Mouse (Mus musculus) G1E (cell line): ENCODE data around the gene Adpgk. TPM values are rescaled to one million over a fixed set of nuclear protein-coding genes. Genes with fewer than 3 reads are reported as not detected.

Experiments used
- ATAC-seq: 2 replicates; pipeline ENCODE4 v1.8.0; 2016; ENCODE audit warnings: mild to moderate bottlenecking; ENCODE audit not compliant: insufficient number of reproducible peaks, poor library complexity, low FRiP score, severe bottlenecking; ENCODE audit errors: extremely low read depth
- DNase-seq: peaks from one replicate; pipeline ENCODE4 v3.0.0; 2012; ENCODE audit warnings: low spot score
- H3K27me3 ChIP-seq: 2 replicates; pipeline ENCODE4 v1.6.1; 2012; ENCODE audit warnings: mild to moderate bottlenecking, low read length, inconsistent platforms; ENCODE audit not compliant: insufficient read depth
- H3K36me3 ChIP-seq: replicated peaks from 2 replicates; pipeline ENCODE3; 2012; ENCODE audit warnings: mild to moderate bottlenecking, inconsistent platforms
- H3K4me1 ChIP-seq: 2 replicates; pipeline ENCODE4 v1.6.1; 2012; ENCODE audit warnings: low read depth, low read length, inconsistent platforms, mixed read lengths; ENCODE audit not compliant: insufficient read depth
- H3K4me3 ChIP-seq: 2 replicates; pipeline ENCODE4 v1.5.1; 2012; ENCODE audit warnings: low read depth, mild to moderate bottlenecking, inconsistent platforms, low read length, moderate library complexity, mixed read lengths
- H3K9me3 ChIP-seq: replicated peaks from 2 replicates; pipeline ENCODE4 v1.6.1; 2012; ENCODE audit warnings: inconsistent platforms
- CTCF ChIP-seq: IDR thresholded peaks from 2 replicates; pipeline ENCODE4 v1.5.1; 2012; ENCODE audit warnings: low read depth, low read length, inconsistent platforms, mixed read lengths
- GATA1 ChIP-seq: IDR thresholded peaks from 2 replicates; pipeline ENCODE4 v1.6.1; 2012; ENCODE audit warnings: borderline replicate concordance, low read length, inconsistent platforms, mixed read lengths
- GATA2 ChIP-seq: IDR thresholded peaks from 2 replicates; pipeline ENCODE4 v1.6.1; 2012; ENCODE audit warnings: low read depth, low read length, inconsistent platforms, borderline replicate concordance
- POLR2AphosphoS5 ChIP-seq: IDR thresholded peaks from 2 replicates; pipeline ENCODE4 v1.6.1; 2012; ENCODE audit warnings: low read depth, low read length, inconsistent platforms; ENCODE audit not compliant: insufficient replicate concordance
- TAL1 ChIP-seq: conservative IDR thresholded peaks from 2 replicates; pipeline ENCODE4 v1.6.1; 2012; ENCODE audit warnings: low read depth, low read length, inconsistent platforms, mixed read lengths
- polyA plus RNA-seq: library from polyadenylated mRNA; stranded (reverse); fragments of >175 nt; gene quantifications from 2 replicates; pipeline ENCODE4 v1.2.3, GENCODE M21; 2012
- total RNA-seq, 2 experiments: library from RNA; stranded (forward) in 1 of 2; stranded (reverse) in 1 of 2; fragments of 200-1000 nt in 1 of 2; fragments of >200 nt in 1 of 2; fragmentation: Nextera tagmentation in 1 of 2; gene quantifications; 2 replicates each; pipeline ENCODE4 v1.2.3; 2014 to 2017

Gene Adpgk
- total and polyA plus RNA-seq, 3 experiments = 4.8 to 60.2 (median 25.1) TPM

DNA sequence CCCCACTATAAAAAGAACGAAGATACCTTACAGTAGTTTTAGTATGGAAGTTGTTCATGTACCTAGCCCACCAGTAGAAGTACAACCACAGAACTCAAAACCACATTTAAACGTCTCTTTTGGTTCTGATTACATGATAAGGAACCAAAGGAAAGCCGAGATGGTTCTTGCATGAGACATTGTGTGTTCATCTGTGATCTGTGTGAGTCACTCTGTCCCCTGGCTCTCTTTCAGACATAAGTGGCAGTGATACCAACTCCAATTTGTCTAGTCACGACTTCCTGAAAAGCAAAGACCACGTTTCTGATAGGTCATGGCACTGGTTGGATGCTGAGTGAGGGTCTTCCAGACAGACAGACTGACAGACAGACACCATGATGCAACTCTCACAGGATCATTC lies 77.9 kb downstream of the Adpgk start:
- Histone ChIP-seq H3K27me3 (peaks cover 15% of the 10 kb centered on the region), H3K36me3 (no peaks in the 10 kb centered on the region), H3K9me3 (peaks cover 22% of the 10 kb centered on the region), H3K4me1 (0 out of 2 replicates have a peak, but pooled peaks cover 2% of the 10 kb centered on the region), H3K4me3 (no peak overlapping the region)
- DNase-seq (no peak), ATAC-seq (no peak)
- no peak for TF ChIP-seq GATA2
- TF ChIP-seq POLR2AphosphoS5 = no peak
- no peak for TF ChIP-seq CTCF
- TF ChIP-seq TAL1 = no peak
- TF ChIP-seq GATA1 = no peak

- Histone ChIP-seq H3K36me3 (no peaks in the 10 kb centered on the region), H3K9me3 (peaks cover 23% of the 10 kb centered on the region), H3K27me3 (peaks cover 15% of the 10 kb centered on the region), H3K4me1 (0 out of 2 replicates have a peak, but pooled peaks cover 2% of the 10 kb centered on the region), H3K4me3 (no peak overlapping the region)
- no peak for ATAC-seq
- TF ChIP-seq POLR2AphosphoS5 (no peak), TAL1 (no peak), GATA2 (no peak), CTCF (no peak), GATA1 (no peak)
- DNase-seq = no peak
These were observed 78.3 kb downstream of the Adpgk start for GRCm38 (mm10) chr9:59369646-59370045.

Other genes starting within 250 kb of the Adpgk start
- 11.8 and 14.7 TPM in 2 replicates for gene Bbs4, start 62.0 kb downstream of the Adpgk start, total RNA-seq (2014; fragmentation: Nextera tagmentation)
- gene Bbs4, start 62.0 kb downstream of the Adpgk start, total RNA-seq (2017) = 12.1 and 14.3 TPM in 2 replicates
- 0.32 and 0.50 TPM in 2 replicates for gene Bbs4, start 62.0 kb downstream of the Adpgk start, polyA plus RNA-seq
- 207 and 218 TPM in 2 replicates for gene Arih1, start 195.1 kb downstream of the Adpgk start, total RNA-seq (2014; fragmentation: Nextera tagmentation)
- gene Arih1, start 195.1 kb downstream of the Adpgk start, total RNA-seq (2017) = 66.8 and 89.3 TPM in 2 replicates
- gene Arih1, start 195.1 kb downstream of the Adpgk start, polyA plus RNA-seq = 47.5 and 69.3 TPM in 2 replicates
- gene Hexa, start 248.0 kb downstream of the Adpgk start, total RNA-seq (2014; fragmentation: Nextera tagmentation) = not detected in 2 replicates
- 0.41 and 0.55 TPM in 2 replicates for gene Hexa, start 248.0 kb downstream of the Adpgk start, total RNA-seq (2017)
- gene Hexa, start 248.0 kb downstream of the Adpgk start, polyA plus RNA-seq = 0.04 and 0.06 TPM in 2 replicates
- gene Tmem202, start 248.3 kb downstream of the Adpgk start, total RNA-seq (2014; fragmentation: Nextera tagmentation) = not detected in 2 replicates
- gene Tmem202, start 248.3 kb downstream of the Adpgk start, total RNA-seq (2017) = not detected in 2 replicates
- gene Tmem202, start 248.3 kb downstream of the Adpgk start, polyA plus RNA-seq = not detected in 2 replicates